Mouse (Mus musculus): ENCODE measurements at regions not wholly inside any gene's neighbourhood (a gene's known extent, or its start where the extent isn't known, plus 50 kb on each side); places are given as distances from the start of the nearest gene placed in this dataset.

DNA sequence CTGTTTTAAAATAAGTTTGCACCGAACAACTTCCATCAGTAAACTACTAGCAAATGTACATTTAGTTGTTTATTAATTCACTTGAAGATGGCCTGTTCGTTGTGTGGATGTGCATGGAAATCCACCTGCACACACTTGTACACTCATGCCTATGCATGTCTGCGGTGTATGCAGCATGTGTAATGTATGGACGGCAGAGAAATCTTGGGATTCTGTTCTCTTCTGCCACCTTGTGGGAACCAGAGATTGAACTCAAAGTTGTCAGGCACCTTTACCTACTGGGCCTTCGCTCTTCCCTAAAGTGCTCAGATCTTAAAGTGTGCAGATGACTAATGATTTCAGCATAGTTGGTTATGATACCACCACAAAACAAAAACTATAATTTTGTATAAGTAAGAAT lies 137.4 kb downstream of the Kitl start:
- H3K4me1 ChIP-seq (ENCODE audit: control insufficient read depth, insufficient read depth, low read length): no peaks in the 10 kb centered on the region
- ATAC-seq (replicated peaks; ENCODE audit: insufficient number of reproducible peaks, low FRiP score, low TSS enrichment): peak; percentile 63; the same call in 1 of the 2 replicates
- no peak overlapping the region for H3K9ac ChIP-seq (ENCODE audit: low read depth, low read length)
- no peaks in the 10 kb centered on the region for H3K36me3 ChIP-seq (ENCODE audit: control insufficient read depth, insufficient read depth, low read length)
- WGBS (ENCODE audit: insufficient replicate concordance): 52% methylated on average over 5 of the region's 5 CpGs
- no peaks in the 10 kb centered on the region for H3K9me3 ChIP-seq (replicated peaks; ENCODE audit: control insufficient read depth, low read length)
- H3K4me2 ChIP-seq: no peak overlapping the region
- no peak overlapping the region for H3K4me3 ChIP-seq (ENCODE audit: low read depth, low read length)
- H3K27me3 ChIP-seq (ENCODE audit: control insufficient read depth, insufficient read depth, low read length): no peaks in the 10 kb centered on the region
- no peak overlapping the region for H3K27ac ChIP-seq (ENCODE audit: low read depth, low read length)

DNA sequence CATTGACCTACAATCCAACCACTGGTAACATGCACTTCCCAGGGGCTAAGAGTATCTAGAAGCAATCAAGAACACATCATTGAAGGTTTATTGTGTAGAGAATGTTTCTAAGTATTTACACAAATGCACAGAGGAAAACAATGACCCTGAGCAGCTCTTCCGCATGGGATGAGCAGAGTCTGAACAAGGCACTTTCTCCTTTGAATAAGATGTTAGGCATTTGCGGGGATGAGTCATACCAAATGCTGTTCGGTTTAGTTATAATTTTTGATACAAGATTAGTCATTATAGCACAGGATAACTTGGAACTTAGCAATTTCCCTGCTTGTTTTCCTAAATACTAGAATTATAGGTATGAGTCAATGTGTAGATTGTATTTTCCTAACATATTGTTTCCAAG lies 137.9 kb downstream of the Kitl start:
- no peaks in the 10 kb centered on the region for H3K4me1 ChIP-seq (ENCODE audit: control insufficient read depth, insufficient read depth, low read length)
- no peak overlapping the region for H3K4me3 ChIP-seq (ENCODE audit: low read depth, low read length)
- H3K9me3 ChIP-seq (replicated peaks; ENCODE audit: control insufficient read depth, low read length): no peaks in the 10 kb centered on the region
- no peaks in the 10 kb centered on the region for H3K27me3 ChIP-seq (ENCODE audit: control insufficient read depth, insufficient read depth, low read length)
- ATAC-seq (replicated peaks; ENCODE audit: insufficient number of reproducible peaks, low FRiP score, low TSS enrichment): no peak
- H3K27ac ChIP-seq (ENCODE audit: low read depth, low read length): no peak overlapping the region
- H3K36me3 ChIP-seq (ENCODE audit: control insufficient read depth, insufficient read depth, low read length): no peaks in the 10 kb centered on the region
- 79% methylated on average over 3 of the region's 3 CpGs for WGBS (ENCODE audit: insufficient replicate concordance)
- H3K9ac ChIP-seq (ENCODE audit: low read depth, low read length): no peak overlapping the region
- H3K4me2 ChIP-seq: no peak overlapping the region

DNA sequence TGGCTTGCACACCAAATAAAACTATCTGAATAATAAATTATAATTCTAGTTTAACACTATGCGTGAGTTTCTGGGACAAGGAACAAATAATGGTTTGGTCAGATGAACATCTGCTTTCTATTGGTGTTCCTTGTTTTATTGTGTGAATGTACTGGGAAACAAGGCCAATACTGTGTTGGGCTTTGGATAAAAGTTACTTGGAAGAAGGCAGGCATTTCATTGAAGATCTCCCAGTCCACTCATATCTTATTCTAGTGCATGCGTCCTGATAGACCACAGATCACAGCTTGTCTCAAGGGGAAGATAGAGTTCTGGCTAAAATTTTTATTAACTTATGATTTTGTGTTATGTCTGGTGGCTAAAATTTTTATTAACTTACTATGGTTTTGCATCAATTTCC lies 140.1 kb downstream of the Kitl start:
- Histone ChIP-seq H3K9me3 (replicated peaks; ENCODE audit: control insufficient read depth, low read length) (no peaks in the 10 kb centered on the region), H3K36me3 (ENCODE audit: control insufficient read depth, insufficient read depth, low read length) (no peaks in the 10 kb centered on the region), H3K27me3 (ENCODE audit: control insufficient read depth, insufficient read depth, low read length) (no peaks in the 10 kb centered on the region), H3K4me2 (no peak overlapping the region), H3K4me3 (ENCODE audit: low read depth, low read length) (no peak overlapping the region), H3K9ac (ENCODE audit: low read depth, low read length) (no peak overlapping the region), H3K4me1 (ENCODE audit: control insufficient read depth, insufficient read depth, low read length) (no peaks in the 10 kb centered on the region), H3K27ac (ENCODE audit: low read depth, low read length) (no peak overlapping the region)
- no peak for ATAC-seq (replicated peaks; ENCODE audit: insufficient number of reproducible peaks, low FRiP score, low TSS enrichment)
- WGBS (ENCODE audit: insufficient replicate concordance): 82% methylated on average over 2 of the region's 2 CpGs

DNA sequence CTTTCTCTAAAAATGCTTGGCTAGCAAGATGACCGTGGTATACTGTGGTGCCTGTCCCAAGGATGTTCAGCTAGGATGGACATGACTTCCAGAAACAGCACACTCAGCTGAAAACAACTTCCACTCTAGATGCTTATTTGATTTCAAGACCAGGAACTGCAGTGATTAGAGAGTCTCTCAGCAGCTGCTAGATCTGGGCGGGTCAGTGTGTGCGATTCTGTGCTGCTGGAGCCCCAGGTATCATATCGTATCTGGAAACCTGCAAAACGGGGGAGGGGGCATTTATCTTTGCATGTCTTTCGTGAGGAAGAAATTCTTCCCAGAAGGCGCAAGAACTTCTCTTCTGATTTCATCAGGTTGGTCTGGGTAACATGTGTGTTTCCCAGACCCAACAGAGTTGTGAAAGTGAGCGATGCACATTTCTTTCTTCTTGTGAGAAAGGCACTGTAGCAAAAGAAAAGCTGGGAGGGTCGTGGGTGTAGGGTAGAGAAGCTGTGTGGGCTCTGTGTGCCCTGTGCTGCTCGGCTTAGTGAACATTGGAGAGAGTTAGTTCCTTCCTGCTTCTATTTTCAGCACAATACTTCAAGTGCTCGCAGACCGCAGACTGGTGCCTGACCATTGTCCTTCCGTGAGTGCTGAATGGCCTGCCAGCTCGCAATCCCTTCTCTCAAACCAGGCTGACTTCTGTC lies 144.6 kb downstream of the Kitl start:
- H3K9ac ChIP-seq (ENCODE audit: low read depth, low read length): peak overlapping the region; percentile 30
- no peaks in the 10 kb centered on the region for H3K36me3 ChIP-seq (ENCODE audit: control insufficient read depth, insufficient read depth, low read length)
- peak overlapping the region; percentile 40 for H3K4me2 ChIP-seq
- H3K4me1 ChIP-seq (ENCODE audit: control insufficient read depth, insufficient read depth, low read length): no peaks in the 10 kb centered on the region
- 41% methylated on average over 14 of the region's 14 CpGs for WGBS (ENCODE audit: insufficient replicate concordance)
- peak; percentile 73 for ATAC-seq (replicated peaks; ENCODE audit: insufficient number of reproducible peaks, low FRiP score, low TSS enrichment)
- peak overlapping the region; percentile 83 for H3K27ac ChIP-seq (ENCODE audit: low read depth, low read length)
- H3K4me3 ChIP-seq (ENCODE audit: low read depth, low read length): peak overlapping the region; percentile 2; the same call in 1 of the 2 replicates
- no peaks in the 10 kb centered on the region for H3K27me3 ChIP-seq (ENCODE audit: control insufficient read depth, insufficient read depth, low read length)
- no peaks in the 10 kb centered on the region for H3K9me3 ChIP-seq (replicated peaks; ENCODE audit: control insufficient read depth, low read length)

DNA sequence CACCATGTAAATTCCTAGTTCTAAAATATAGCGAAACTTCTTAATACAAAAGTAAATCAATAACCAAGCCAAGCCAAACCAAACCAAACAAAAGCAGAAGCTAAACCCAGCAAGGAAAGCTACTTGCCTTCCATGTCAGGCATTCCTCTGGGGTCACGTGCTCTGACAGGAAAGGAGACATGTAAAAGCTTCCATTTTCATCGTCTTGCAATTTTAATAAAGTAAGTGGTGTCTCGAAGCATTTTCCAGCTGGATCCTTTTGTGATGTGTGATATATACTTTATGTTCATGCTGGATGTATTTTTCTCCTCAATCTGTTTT lies 145.1 kb downstream of the Kitl start:
- Histone ChIP-seq H3K4me2 (peak overlapping the region; percentile 40; the same call in 1 of the 2 replicates), H3K27ac (ENCODE audit: low read depth, low read length) (peak overlapping the region; percentile 83), H3K9me3 (replicated peaks; ENCODE audit: control insufficient read depth, low read length) (no peaks in the 10 kb centered on the region), H3K27me3 (ENCODE audit: control insufficient read depth, insufficient read depth, low read length) (no peaks in the 10 kb centered on the region), H3K4me1 (ENCODE audit: control insufficient read depth, insufficient read depth, low read length) (no peaks in the 10 kb centered on the region), H3K9ac (ENCODE audit: low read depth, low read length) (peak overlapping the region; percentile 30; the same call in 1 of the 2 replicates), H3K4me3 (ENCODE audit: low read depth, low read length) (no peak overlapping the region), H3K36me3 (ENCODE audit: control insufficient read depth, insufficient read depth, low read length) (no peaks in the 10 kb centered on the region)
- no peak for ATAC-seq (replicated peaks; ENCODE audit: insufficient number of reproducible peaks, low FRiP score, low TSS enrichment)
- 56% methylated on average over 4 of the region's 4 CpGs for WGBS (ENCODE audit: insufficient replicate concordance)

DNA sequence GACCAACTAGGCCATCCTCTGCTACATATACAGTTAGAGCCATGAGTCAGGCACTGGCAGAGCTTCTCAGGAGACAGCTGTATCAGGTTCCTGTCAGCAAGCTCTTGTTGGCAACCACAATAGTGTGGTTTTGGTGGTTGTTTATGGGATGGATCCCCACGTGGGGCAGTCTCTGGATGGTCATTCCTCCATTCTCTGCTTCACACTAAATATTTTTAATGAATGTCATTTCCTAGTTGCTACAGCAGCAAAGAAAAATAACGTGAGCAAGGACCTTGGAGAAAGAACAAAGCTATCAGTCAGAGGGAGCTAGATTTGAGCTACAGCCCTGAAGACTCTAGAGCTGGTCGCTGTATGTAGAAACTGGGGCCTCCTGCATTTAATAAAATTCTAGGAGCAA lies 145.7 kb downstream of the Kitl start:
- H3K4me3 ChIP-seq (ENCODE audit: low read depth, low read length): no peak overlapping the region
- H3K4me2 ChIP-seq: no peak overlapping the region
- no peak overlapping the region for H3K27ac ChIP-seq (ENCODE audit: low read depth, low read length)
- WGBS (ENCODE audit: insufficient replicate concordance): 46% methylated on average over 3 of the region's 3 CpGs
- H3K4me1 ChIP-seq (ENCODE audit: control insufficient read depth, insufficient read depth, low read length): no peaks in the 10 kb centered on the region
- H3K36me3 ChIP-seq (ENCODE audit: control insufficient read depth, insufficient read depth, low read length): no peaks in the 10 kb centered on the region
- no peak for ATAC-seq (replicated peaks; ENCODE audit: insufficient number of reproducible peaks, low FRiP score, low TSS enrichment)
- H3K9me3 ChIP-seq (replicated peaks; ENCODE audit: control insufficient read depth, low read length): no peaks in the 10 kb centered on the region
- H3K9ac ChIP-seq (ENCODE audit: low read depth, low read length): no peak overlapping the region
- no peaks in the 10 kb centered on the region for H3K27me3 ChIP-seq (ENCODE audit: control insufficient read depth, insufficient read depth, low read length)

DNA sequence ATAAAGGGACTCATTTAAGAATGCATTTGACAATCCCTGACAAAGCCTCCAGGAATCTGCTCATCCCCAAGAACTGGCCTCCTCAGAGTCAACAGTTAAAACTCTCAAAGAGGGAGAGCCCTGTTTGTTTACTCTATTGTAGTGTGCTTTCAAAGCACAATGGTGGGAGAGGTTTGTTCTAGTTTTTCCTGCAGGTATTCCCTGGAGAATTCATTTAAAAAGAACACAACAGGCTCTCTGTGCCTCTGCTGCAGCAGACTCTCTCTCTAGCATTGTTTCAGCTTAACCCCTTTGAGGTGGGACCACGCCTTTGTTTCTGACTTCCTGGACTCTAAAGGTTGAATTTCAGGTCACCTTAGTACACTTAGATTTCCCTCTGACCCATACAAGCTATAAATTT lies 149.1 kb downstream of the Kitl start:
- Histone ChIP-seq H3K4me1 (ENCODE audit: control insufficient read depth, insufficient read depth, low read length) (no peaks in the 10 kb centered on the region), H3K27me3 (ENCODE audit: control insufficient read depth, insufficient read depth, low read length) (no peaks in the 10 kb centered on the region), H3K27ac (ENCODE audit: low read depth, low read length) (no peak overlapping the region), H3K36me3 (ENCODE audit: control insufficient read depth, insufficient read depth, low read length) (no peaks in the 10 kb centered on the region), H3K4me2 (no peak overlapping the region), H3K9ac (ENCODE audit: low read depth, low read length) (no peak overlapping the region), H3K4me3 (ENCODE audit: low read depth, low read length) (no peak overlapping the region), H3K9me3 (replicated peaks; ENCODE audit: control insufficient read depth, low read length) (no peaks in the 10 kb centered on the region)
- 54% methylated on average over 1 of the region's 1 CpGs for WGBS (ENCODE audit: insufficient replicate concordance)
- no peak for ATAC-seq (replicated peaks; ENCODE audit: insufficient number of reproducible peaks, low FRiP score, low TSS enrichment)

DNA sequence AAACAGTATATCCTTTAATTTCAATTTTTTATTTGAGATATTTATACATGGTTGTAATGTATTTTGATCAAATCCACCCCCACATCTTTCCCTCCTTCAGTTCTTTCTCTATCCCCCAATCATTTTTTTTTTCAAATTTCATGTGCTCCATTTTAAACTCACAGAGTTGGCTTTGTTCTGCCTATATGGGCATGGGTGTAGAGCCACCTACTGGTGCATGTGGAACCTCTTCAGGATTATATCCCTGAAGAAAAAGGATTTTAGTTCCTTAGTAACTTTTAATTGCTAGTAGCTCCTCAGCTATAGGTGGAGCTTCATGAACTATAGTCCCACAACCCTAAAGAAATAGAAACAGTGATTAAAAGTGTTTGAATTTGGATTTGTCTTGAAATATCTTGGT lies 155.4 kb downstream of the Kitl start:
- Histone ChIP-seq H3K4me2 (no peak overlapping the region), H3K4me3 (ENCODE audit: low read depth, low read length) (no peak overlapping the region), H3K27me3 (ENCODE audit: control insufficient read depth, insufficient read depth, low read length) (no peaks in the 10 kb centered on the region), H3K27ac (ENCODE audit: low read depth, low read length) (no peak overlapping the region), H3K9ac (ENCODE audit: low read depth, low read length) (no peak overlapping the region), H3K36me3 (ENCODE audit: control insufficient read depth, insufficient read depth, low read length) (no peaks in the 10 kb centered on the region), H3K4me1 (ENCODE audit: control insufficient read depth, insufficient read depth, low read length) (no peaks in the 10 kb centered on the region), H3K9me3 (replicated peaks; ENCODE audit: control insufficient read depth, low read length) (no peaks in the 10 kb centered on the region)
- no peak for ATAC-seq (replicated peaks; ENCODE audit: insufficient number of reproducible peaks, low FRiP score, low TSS enrichment)

DNA sequence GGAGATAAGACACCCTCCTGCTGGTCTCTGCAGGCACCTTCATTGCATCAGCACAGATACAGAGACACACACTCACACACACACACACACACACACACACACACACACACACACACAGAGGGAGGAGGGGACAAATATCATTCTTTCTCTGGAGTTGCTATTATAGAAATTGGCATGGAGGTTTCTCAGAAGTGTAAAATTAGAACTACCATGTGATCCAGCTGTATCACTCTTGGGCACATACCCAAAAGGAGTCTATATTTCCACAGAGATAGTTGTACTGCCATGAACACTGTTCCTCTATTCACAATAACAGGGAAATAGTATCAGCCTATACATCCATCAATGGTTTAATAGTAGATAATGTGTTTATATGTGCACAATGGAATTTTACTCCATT lies 137.8 kb upstream of the Gm4301 start:
- Histone ChIP-seq H3K27me3 (ENCODE audit: control insufficient read depth, insufficient read depth, low read length) (no peaks in the 10 kb centered on the region), H3K36me3 (ENCODE audit: control insufficient read depth, insufficient read depth, low read length) (no peaks in the 10 kb centered on the region), H3K9ac (ENCODE audit: low read depth, low read length) (no peak overlapping the region), H3K27ac (ENCODE audit: low read depth, low read length) (no peak overlapping the region), H3K4me1 (ENCODE audit: control insufficient read depth, insufficient read depth, low read length) (0 out of 2 replicates have a peak, but pooled peaks cover 3% of the 10 kb centered on the region), H3K4me3 (ENCODE audit: low read depth, low read length) (no peak overlapping the region), H3K4me2 (no peak overlapping the region), H3K9me3 (replicated peaks; ENCODE audit: control insufficient read depth, low read length) (no peaks in the 10 kb centered on the region)
- ATAC-seq (replicated peaks; ENCODE audit: insufficient number of reproducible peaks, low FRiP score, low TSS enrichment): no peak
